Mouse (Mus musculus): ENCODE results near the gene Gm44790.

GRCm38 (mm10) chr6:86485943-86486640 lies 59.6 kb downstream of the Gm44790 start:
- TF ChIP-seq GATA1 (IDR thresholded peaks at IDR 0.05; ENCODE audit: low read length) (no peak), TAL1 (IDR thresholded peaks at IDR 0.05; ENCODE audit: low read length) (no peak)

Data from erythroblast, embryonic 14.5 days (primary cell).